Mouse (Mus musculus) thymus, adult 2 months (tissue): ENCODE results near the gene Rnd1.

ENCODE experiments used
- CTCF ChIP-seq: fragments of 200-500 bp; IDR thresholded peaks from 2 replicates; pipeline ENCODE4 v1.5.1; 2012; ENCODE audit warnings: mild to moderate bottlenecking, control low read depth, low read length, moderate library complexity, borderline replicate concordance; ENCODE audit not compliant: control insufficient read depth, poor library complexity, insufficient read depth; ENCODE audit errors: extremely low read depth
- POLR2A ChIP-seq: fragments of 200-500 bp; IDR thresholded peaks from 2 replicates; pipeline ENCODE4 v1.6.1; 2012; ENCODE audit warnings: mild to moderate bottlenecking, low read length, control low read depth, moderate library complexity; ENCODE audit not compliant: control insufficient read depth, poor library complexity, insufficient read depth; ENCODE audit errors: extremely low read depth

DNA sequence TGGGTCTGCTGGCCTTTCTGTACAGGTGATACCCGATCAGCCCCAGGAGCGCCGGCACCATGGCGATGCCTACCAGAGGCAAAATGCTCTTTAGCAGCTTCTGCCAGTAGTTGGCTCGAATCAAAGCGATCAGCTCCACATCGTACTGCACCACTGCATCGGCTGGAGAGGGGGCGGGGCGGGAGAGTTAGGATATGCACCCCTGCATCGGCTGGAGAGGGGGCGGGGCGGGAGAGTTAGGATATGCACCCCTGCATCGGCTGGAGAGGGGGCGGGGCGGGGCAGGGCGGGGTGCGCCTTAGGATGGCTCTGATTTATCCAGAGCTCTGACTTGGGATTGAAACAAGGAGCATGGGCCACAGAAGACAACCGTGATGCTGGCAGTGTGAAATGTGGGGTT lies 47.2 kb upstream of the Rnd1 start:
- TF ChIP-seq POLR2A = no peak
- TF ChIP-seq CTCF = no peak
